In the genomic region with DNA sequence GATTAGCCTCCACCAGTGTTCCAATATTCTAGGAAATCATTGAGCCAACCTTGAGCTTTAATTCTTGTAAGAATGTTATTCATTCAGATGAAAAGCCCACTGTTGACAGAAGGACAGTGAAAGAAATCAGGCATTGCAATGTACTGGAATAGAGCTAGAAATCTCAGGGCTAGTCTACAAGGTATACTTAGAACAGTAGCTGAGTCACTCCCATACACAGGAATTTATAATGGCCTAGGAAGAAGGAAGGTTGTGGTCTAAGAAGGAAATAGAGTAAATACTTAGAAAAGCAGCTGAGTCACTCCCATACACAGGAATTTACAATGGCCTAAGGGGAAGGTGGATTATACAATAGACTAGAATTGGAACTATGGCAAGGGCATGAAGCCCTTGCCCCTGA, we compare ENCODE assay signal across 4 mouse cellular contexts.
DNase-seq lines count a peak whose midpoint lies in the region; ATAC-seq and TF ChIP-seq lines count a peak whose summit lies in the region.
"Not testable (repeated sequence)": the region's sequence is repeated elsewhere in the genome, so short reads cannot be mapped to it uniquely, and the experiment has no call there.

No protein-coding gene starts in this region.

- DNase-seq in 3T3-L1 (ENCODE audit: low read depth, low spot score) (peak; percentile 58), R1 (ENCODE audit: low read depth, low spot score) (peak; percentile 5), ZHBTc4 (ENCODE audit: low read depth, low spot score) (peak; percentile 9)
- not testable (repeated sequence) for DNase-seq in Patski (ENCODE audit: low read depth, low spot score)

- POLR2A ChIA-PET in Patski (lab: Charles Lee) = not testable (repeated sequence)

- CTCF ChIA-PET in Patski (lab: Charles Lee) = not testable (repeated sequence)

- ATAC-seq in Patski = peak; percentile 65

- in situ Hi-C loops in Patski (cut with MboI; ENCODE audit: low pct_unique_long_range_greater_than_20kb) = not testable (repeated sequence)

- not testable (repeated sequence) for H3K27me3 ChIP-seq in Patski

- TF ChIP-seq CTCF in Patski (IDR thresholded peaks at IDR 0.05) = not testable (repeated sequence)
